Mouse (Mus musculus) thymus, adult 2 months (tissue): ENCODE results near the gene Mfsd4b1.

Experiments
- CTCF ChIP-seq: fragments of 200-500 bp; IDR thresholded peaks from 2 replicates; pipeline ENCODE4 v1.5.1; 2012; ENCODE audit warnings: mild to moderate bottlenecking, control low read depth, low read length, moderate library complexity, borderline replicate concordance; ENCODE audit not compliant: control insufficient read depth, poor library complexity, insufficient read depth; ENCODE audit errors: extremely low read depth
- POLR2A ChIP-seq: fragments of 200-500 bp; IDR thresholded peaks from 2 replicates; pipeline ENCODE4 v1.6.1; 2012; ENCODE audit warnings: mild to moderate bottlenecking, low read length, control low read depth, moderate library complexity; ENCODE audit not compliant: control insufficient read depth, poor library complexity, insufficient read depth; ENCODE audit errors: extremely low read depth

DNA sequence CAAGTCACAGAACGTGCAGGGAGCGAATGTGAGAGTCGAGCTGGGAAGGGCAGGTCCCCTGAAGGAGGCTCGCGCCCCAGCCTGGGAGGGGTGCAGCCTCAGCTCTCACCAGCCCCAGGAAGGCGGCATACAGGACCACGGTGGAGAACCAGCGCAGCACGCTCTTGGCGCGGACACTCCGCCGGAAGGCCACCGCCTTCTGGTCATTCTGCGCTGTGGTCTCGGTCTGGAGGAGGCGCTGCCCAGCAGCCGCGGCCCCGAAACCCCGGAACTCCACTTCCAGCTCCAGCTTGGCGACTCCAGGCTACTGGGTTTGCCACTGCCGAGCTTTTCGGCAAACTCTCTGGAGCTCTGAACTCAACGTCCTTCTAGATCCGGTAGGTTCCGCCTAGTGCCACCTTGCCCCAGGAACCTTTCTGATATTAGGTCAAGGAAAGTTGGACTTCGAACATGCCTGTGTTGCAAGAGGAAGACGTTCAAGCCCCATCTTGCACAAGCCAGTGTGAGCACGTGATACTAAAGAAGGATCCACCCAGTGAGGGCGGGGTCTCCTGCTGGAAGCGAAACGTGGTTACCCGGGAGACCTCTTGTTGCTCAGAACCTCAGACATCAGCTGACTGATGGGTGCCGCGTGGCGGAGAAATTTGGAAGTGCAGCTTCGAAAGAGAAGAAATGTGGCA, 65.2 kb downstream of the Mfsd4b1 start, which contains the start of gene Mfsd4b3:
- TF ChIP-seq CTCF (peak; percentile 68; the same call in 1 of the 2 replicates), POLR2A (peak; percentile 53)
